Mouse (Mus musculus): ENCODE data around the gene Kcnn4.

- TF ChIP-seq CTCF (IDR thresholded peaks at IDR 0.05; ENCODE audit: control insufficient read depth, insufficient read depth, low read length) (no peak), POLR2A (IDR thresholded peaks at IDR 0.05; ENCODE audit: borderline replicate concordance, control insufficient read depth, low read depth, low read length) (no peak)
Measured at GRCm38 (mm10) chr7:24425919-24426318, 55.9 kb downstream of the Kcnn4 start.

Data from bone marrow, adult 2 months (tissue).